Mouse (Mus musculus): ENCODE data around the gene H2al1c. TPM values are rescaled to one million over a fixed set of nuclear protein-coding genes. Genes with fewer than 3 reads are reported as not detected.
"Not testable (repeated sequence)": the region's sequence is repeated elsewhere in the genome, so short reads cannot be mapped to it uniquely, and the experiment has no call there.

Gene H2al1c
- polyA plus RNA-seq, 1 experiment from 2014 or later: not detected

GRCm38 (mm10) chrX:11314858-11315257 is 9.4 kb downstream of the H2al1c start, which contains the start of gene H2al1f:
TSS of gene H2al1f (plus strand) at chrX:11315158.
- not testable (repeated sequence) for H3K27ac ChIP-seq; H3K27me3 ChIP-seq; H3K36me3 ChIP-seq; H3K4me3 ChIP-seq (replicated peaks); H3K9me3 ChIP-seq; H3K4me2 ChIP-seq (replicated peaks); H3K9ac ChIP-seq (replicated peaks); H3K4me1 ChIP-seq (replicated peaks); ATAC-seq
- WGBS: no CpG with 5 or more reads among the region's 6 CpGs

DNA sequence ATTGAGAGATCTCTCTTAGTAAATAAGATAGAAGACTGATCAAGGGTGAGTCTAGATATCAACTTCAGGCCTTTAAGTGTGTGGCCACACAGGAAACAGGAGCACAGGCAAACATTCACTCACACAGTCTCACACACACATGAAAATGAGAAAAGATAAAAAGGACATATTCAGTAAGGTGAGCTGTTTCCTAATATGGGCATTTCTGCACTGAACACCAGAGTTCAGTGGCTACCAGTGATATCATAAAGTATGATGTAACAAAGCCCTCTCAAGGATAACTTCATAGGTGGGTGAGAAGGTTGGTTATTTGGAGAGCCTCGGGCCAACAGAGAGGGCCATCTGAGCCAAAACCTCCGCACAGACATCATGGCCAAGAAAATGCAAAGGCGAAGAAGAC is 12.5 kb downstream of the H2al1c start, which contains the start of gene H2al1g:
Gene H2al1g, plus strand, starts transcription at position 301 of the 400 bp plus-strand sequence.
- not testable (repeated sequence) for ATAC-seq; H3K4me1 ChIP-seq (replicated peaks); H3K9ac ChIP-seq (replicated peaks); H3K27ac ChIP-seq; H3K4me3 ChIP-seq (replicated peaks); H3K27me3 ChIP-seq; H3K36me3 ChIP-seq; H3K9me3 ChIP-seq; H3K4me2 ChIP-seq (replicated peaks)
- WGBS: no CpG with 5 or more reads among the region's 3 CpGs

- WGBS: no CpG with 5 or more reads among the region's 6 CpGs
- not testable (repeated sequence) for H3K4me3 ChIP-seq (replicated peaks); H3K27me3 ChIP-seq; ATAC-seq; H3K4me2 ChIP-seq (replicated peaks); H3K9me3 ChIP-seq; H3K4me1 ChIP-seq (replicated peaks); H3K9ac ChIP-seq (replicated peaks); H3K36me3 ChIP-seq; H3K27ac ChIP-seq
These were observed 15.7 kb downstream of the H2al1c start, which contains the start of gene H2al1h for GRCm38 (mm10) chrX:11321192-11321591. TSS of gene H2al1h (plus strand) at chrX:11321492.

DNA sequence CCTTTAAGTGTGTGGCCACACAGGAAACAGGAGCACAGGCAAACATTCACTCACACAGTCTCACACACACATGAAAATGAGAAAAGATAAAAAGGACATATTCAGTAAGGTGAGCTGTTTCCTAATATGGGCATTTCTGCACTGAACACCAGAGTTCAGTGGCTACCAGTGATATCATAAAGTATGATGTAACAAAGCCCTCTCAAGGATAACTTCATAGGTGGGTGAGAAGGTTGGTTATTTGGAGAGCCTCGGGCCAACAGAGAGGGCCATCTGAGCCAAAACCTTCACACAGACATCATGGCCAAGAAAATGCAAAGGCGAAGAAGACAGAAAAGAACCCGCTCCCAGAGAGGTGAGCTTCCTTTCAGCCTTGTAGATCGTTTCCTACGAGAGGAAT is 18.9 kb downstream of the H2al1c start, which contains the start of gene H2al1i:
Gene H2al1i, plus strand, starts transcription at position 301 of the 400 bp plus-strand sequence.
- no CpG with 5 or more reads among the region's 5 CpGs for WGBS
- not testable (repeated sequence) for H3K9ac ChIP-seq (replicated peaks); H3K36me3 ChIP-seq; H3K27me3 ChIP-seq; H3K4me2 ChIP-seq (replicated peaks); H3K4me3 ChIP-seq (replicated peaks); H3K9me3 ChIP-seq; H3K4me1 ChIP-seq (replicated peaks); ATAC-seq; H3K27ac ChIP-seq

DNA sequence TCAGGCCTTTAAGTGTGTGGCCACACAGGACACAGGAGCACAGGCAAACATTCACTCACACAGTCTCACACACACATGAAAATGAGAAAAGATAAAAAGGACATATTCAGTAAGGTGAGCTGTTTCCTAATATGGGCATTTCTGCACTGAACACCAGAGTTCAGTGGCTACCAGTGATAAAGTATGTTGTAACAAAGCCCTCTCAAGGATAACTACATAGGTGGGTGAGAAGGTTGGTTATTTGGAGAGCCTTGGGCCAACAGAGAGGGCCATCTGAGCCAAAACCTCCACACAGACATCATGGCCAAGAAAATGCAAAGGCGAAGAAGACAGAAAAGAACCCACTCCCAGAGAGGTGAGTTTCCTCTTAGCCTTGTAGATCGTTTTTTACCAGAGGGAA is 22.1 kb downstream of the H2al1c start, which contains the start of gene H2al1j:
Gene H2al1j, plus strand, starts transcription at position 301 of the 400 bp plus-strand sequence.
- not testable (repeated sequence) for H3K9me3 ChIP-seq; H3K4me2 ChIP-seq (replicated peaks); H3K9ac ChIP-seq (replicated peaks); H3K27ac ChIP-seq; H3K27me3 ChIP-seq; ATAC-seq; H3K36me3 ChIP-seq; H3K4me1 ChIP-seq (replicated peaks); H3K4me3 ChIP-seq (replicated peaks)
- WGBS: 86% methylated on average over 2 of the region's 2 CpGs

DNA sequence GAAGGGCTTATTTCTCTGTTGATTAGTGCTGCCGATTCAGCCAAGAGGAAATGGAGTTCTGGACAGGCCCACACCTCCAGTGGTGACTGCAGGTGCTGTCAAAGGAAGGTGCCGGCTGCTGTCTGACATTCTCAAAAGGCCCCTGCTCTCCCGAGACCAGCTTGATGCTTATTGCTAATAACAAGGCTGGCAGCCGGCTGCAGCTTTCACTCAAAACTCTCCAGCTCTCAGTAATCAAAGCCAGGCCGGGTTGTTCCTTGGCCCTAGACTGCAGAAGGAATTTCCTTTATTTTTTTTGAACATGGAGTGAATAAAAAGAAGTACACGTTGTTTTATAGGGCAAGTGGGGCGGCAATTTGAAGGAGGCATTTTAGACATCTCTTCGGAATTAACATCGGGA is 40.3 kb downstream of the H2al1c start:
- WGBS: 65% methylated on average over 9 of the region's 9 CpGs
- Histone ChIP-seq H3K36me3 (no peaks in the 10 kb centered on the region), H3K27me3 (0 out of 2 replicates have a peak, but pooled peaks cover 3% of the 10 kb centered on the region), H3K9ac (replicated peaks) (no peak overlapping the region), H3K4me1 (replicated peaks) (no peaks in the 10 kb centered on the region), H3K4me2 (replicated peaks) (no peak overlapping the region), H3K9me3 (no peaks in the 10 kb centered on the region), H3K27ac (no peak overlapping the region), H3K4me3 (replicated peaks) (no peak overlapping the region)
- ATAC-seq: no peak

GRCm38 (mm10) chrX:11346756-11347155 is 41.3 kb downstream of the H2al1c start:
- no peak overlapping the region for H3K4me3 ChIP-seq (replicated peaks)
- ATAC-seq: no peak
- 90% methylated on average over 3 of the region's 3 CpGs for WGBS
- no peaks in the 10 kb centered on the region for H3K9me3 ChIP-seq
- H3K27me3 ChIP-seq: no peaks in the 10 kb centered on the region
- H3K4me2 ChIP-seq (replicated peaks): no peak overlapping the region
- no peaks in the 10 kb centered on the region for H3K36me3 ChIP-seq
- H3K27ac ChIP-seq: no peak overlapping the region
- no peaks in the 10 kb centered on the region for H3K4me1 ChIP-seq (replicated peaks)
- H3K9ac ChIP-seq (replicated peaks): no peak overlapping the region

Other genes starting within 250 kb of the H2al1c start
- gene H2al1a, start 6.4 kb upstream of the H2al1c start, polyA plus RNA-seq (2015; fragmentation: Nextera tagmentation; extraction: Ambion mirVana): not detected in 2 replicates
- gene H2al1b, start 3.2 kb upstream of the H2al1c start, polyA plus RNA-seq (2015; fragmentation: Nextera tagmentation; extraction: Ambion mirVana): not detected in 2 replicates
- gene H2al1d, start 3.2 kb downstream of the H2al1c start, polyA plus RNA-seq (2015; fragmentation: Nextera tagmentation; extraction: Ambion mirVana): not detected in 2 replicates
- not detected in 2 replicates for gene H2al1e, start 6.3 kb downstream of the H2al1c start, polyA plus RNA-seq (2015; fragmentation: Nextera tagmentation; extraction: Ambion mirVana)
- gene H2al1f, start 9.5 kb downstream of the H2al1c start, polyA plus RNA-seq (2015; fragmentation: Nextera tagmentation; extraction: Ambion mirVana): not detected in 2 replicates
- gene H2al1g, start 12.6 kb downstream of the H2al1c start, polyA plus RNA-seq (2015; fragmentation: Nextera tagmentation; extraction: Ambion mirVana): not detected in 2 replicates
- not detected in 2 replicates for gene H2al1h, start 15.8 kb downstream of the H2al1c start, polyA plus RNA-seq (2015; fragmentation: Nextera tagmentation; extraction: Ambion mirVana)
- gene H2al1i, start 19.0 kb downstream of the H2al1c start, polyA plus RNA-seq (2015; fragmentation: Nextera tagmentation; extraction: Ambion mirVana): not detected in 2 replicates
- gene H2al1j, start 22.2 kb downstream of the H2al1c start, polyA plus RNA-seq (2015; fragmentation: Nextera tagmentation; extraction: Ambion mirVana): not detected in 2 replicates